8 mouse cellular contexts compared by ENCODE assay signal in genomic region chr5:25436081-25436480, GRCm38 (mm10).
DNase-seq lines count a peak whose midpoint lies in the region; ATAC-seq and TF ChIP-seq lines count a peak whose summit lies in the region.

No protein-coding gene starts in this region.

- H3K4me3 ChIP-seq in ES-E14 (ENCODE audit: insufficient read depth in 1 of 2, low read depth in 1 of 2, low read length in 2 of 2, poor library complexity in 1 of 2, severe bottlenecking in 1 of 2) = no peak overlapping the region
- H3K4me3 ChIP-seq in intestine, embryonic 16.5 days (ENCODE audit: low read length) = no peak overlapping the region
- H3K4me3 ChIP-seq in limb, embryonic 11.5 days (ENCODE audit: low read depth, low read length) = no peak overlapping the region
- H3K4me3 ChIP-seq in neural tube, embryonic 13.5 days = no peak overlapping the region

- no peaks in the 10 kb centered on the region for H3K9me3 ChIP-seq in ES-E14 (ENCODE audit: control insufficient read depth, insufficient read depth, low read depth, low read length)
- no peaks in the 10 kb centered on the region for H3K9me3 ChIP-seq in intestine, embryonic 16.5 days (ENCODE audit: control insufficient read depth, low read length)
- no peaks in the 10 kb centered on the region; the same call in 1 of the 2 replicates for H3K9me3 ChIP-seq in limb, embryonic 11.5 days (ENCODE audit: control insufficient read depth, low read length)
- no peaks in the 10 kb centered on the region for H3K9me3 ChIP-seq in neural tube, embryonic 13.5 days

- peaks cover 2% of the 10 kb centered on the region; the same call in 1 of the 2 replicates for H3K36me3 ChIP-seq in ES-E14 (ENCODE audit: control insufficient read depth, insufficient read depth, low read length, poor library complexity, severe bottlenecking)
- no peaks in the 10 kb centered on the region for H3K36me3 ChIP-seq in intestine, embryonic 16.5 days (ENCODE audit: control insufficient read depth, insufficient read depth, low read length)
- H3K36me3 ChIP-seq in limb, embryonic 11.5 days (ENCODE audit: control insufficient read depth, insufficient read depth, low read length) = no peaks in the 10 kb centered on the region
- H3K36me3 ChIP-seq in neural tube, embryonic 13.5 days = no peaks in the 10 kb centered on the region

- no peaks in the 10 kb centered on the region for H3K4me1 ChIP-seq in ES-E14 (ENCODE audit: control insufficient read depth in 2 of 2, insufficient read depth in 2 of 2, low read length in 2 of 2, poor library complexity in 1 of 2)
- no peaks in the 10 kb centered on the region for H3K4me1 ChIP-seq in intestine, embryonic 16.5 days (ENCODE audit: control insufficient read depth, insufficient read depth, low read length)
- no peaks in the 10 kb centered on the region for H3K4me1 ChIP-seq in limb, embryonic 11.5 days (ENCODE audit: control insufficient read depth, insufficient read depth, low read length)
- no peaks in the 10 kb centered on the region for H3K4me1 ChIP-seq in neural tube, embryonic 13.5 days (replicated peaks)

- no peak overlapping the region for H3K4me2 ChIP-seq in intestine, embryonic 16.5 days (ENCODE audit: low read depth, low read length)
- no peak overlapping the region for H3K4me2 ChIP-seq in limb, embryonic 11.5 days (ENCODE audit: low read depth, severe bottlenecking)
- no peak overlapping the region for H3K4me2 ChIP-seq in neural tube, embryonic 13.5 days

- DNase-seq in 416B (ENCODE audit: low read depth) (peak; percentile 86), ES-E14 (ENCODE audit: low read depth, low spot score) (peak; percentile 53)
- peak; percentile 15 to 77 for DNase-seq in frontal cortex, adult 2 months (ENCODE audit: extremely low spot score in 1 of 2, low spot score in 1 of 2)
- peak; percentile 59 for DNase-seq in limb, embryonic 11.5 days (ENCODE audit: low spot score)
- DNase-seq in thymus, postnatal 36 days = peak; percentile 34 to 37

- 13% methylated on average over 3 of the region's 3 CpGs for WGBS in intestine, embryonic 16.5 days
- WGBS in limb, embryonic 11.5 days = 29% methylated on average over 3 of the region's 3 CpGs
- 33% methylated on average over 3 of the region's 3 CpGs for WGBS in neural tube, embryonic 13.5 days

- no peak overlapping the region for H3K27ac ChIP-seq in ES-E14 (ENCODE audit: insufficient read depth, low read depth, low read length, poor library complexity, severe bottlenecking)
- no peak overlapping the region for H3K27ac ChIP-seq in intestine, embryonic 16.5 days (ENCODE audit: low read length)
- H3K27ac ChIP-seq in limb, embryonic 11.5 days (replicated peaks; ENCODE audit: low read depth, low read length) = no peak overlapping the region
- no peak overlapping the region for H3K27ac ChIP-seq in neural tube, embryonic 13.5 days (replicated peaks)

- 0 out of 2 replicates have a peak, but pooled peaks have one; percentile 20 for ATAC-seq in cerebellum, adult (ENCODE audit: insufficient number of reproducible peaks, low FRiP score, low TSS enrichment)
- ATAC-seq in intestine, embryonic 16.5 days = 0 out of 2 replicates have a peak, but pooled peaks have one; percentile 33
- no peak for ATAC-seq in limb, embryonic 11.5 days (ENCODE audit: insufficient number of reproducible peaks, low FRiP score, low TSS enrichment, low read depth)
- ATAC-seq in neural tube, embryonic 13.5 days (ENCODE audit: low read depth) = peak; percentile 40

- no peaks in the 10 kb centered on the region for H3K27me3 ChIP-seq in intestine, embryonic 16.5 days (replicated peaks; ENCODE audit: control insufficient read depth, insufficient read depth, low read length)
- no peaks in the 10 kb centered on the region for H3K27me3 ChIP-seq in limb, embryonic 11.5 days (ENCODE audit: control insufficient read depth, insufficient read depth, low read length)
- no peaks in the 10 kb centered on the region for H3K27me3 ChIP-seq in neural tube, embryonic 13.5 days

- in situ Hi-C loops in ES-E14 (cut with MboI; ENCODE audit: low sequenced_read_pairs in 2 of 2, unreplicated experiment in 2 of 2) = loop anchor here in 1 of 2 experiments (10.0 kb wide), 1 partner anchor 159 kb away; no protein-coding TSS in a partner anchor

- H3K9ac ChIP-seq in ES-E14 (ENCODE audit: insufficient read depth, low read depth, low read length, poor library complexity, severe bottlenecking) = no peak overlapping the region
- no peak overlapping the region for H3K9ac ChIP-seq in intestine, embryonic 16.5 days (ENCODE audit: low read depth, low read length)
- H3K9ac ChIP-seq in limb, embryonic 11.5 days (ENCODE audit: low read length) = no peak overlapping the region
- no peak overlapping the region for H3K9ac ChIP-seq in neural tube, embryonic 13.5 days

TF ChIP-seq in ES-E14, 5 proteins besides CTCF, POLR2A, EP300 and RAD21:
- TF ChIP-seq ZC3H11A (IDR thresholded peaks at IDR 0.05; ENCODE audit: borderline replicate concordance, low read depth, low read length) (no peak; the same call in 1 of the 2 replicates), MAFK (IDR thresholded peaks at IDR 0.05; ENCODE audit: insufficient read depth, low read depth, low read length) (no peak), ZNF384 (IDR thresholded peaks at IDR 0.05; ENCODE audit: low read depth, low read length) (peak; percentile 98), CHD2 (IDR thresholded peaks at IDR 0.05; ENCODE audit: low read depth, low read length) (no peak), HCFC1 (IDR thresholded peaks at IDR 0.05; ENCODE audit: borderline replicate concordance, insufficient read depth, low read length) (no peak)
TF ChIP-seq in ES-E14: peak in this region for 1.

Comparison
In these comparisons a context has a peak if more than half of its experiments do, and no peak if none do; other contexts are left out.
1. DNase-seq: peak in every context shown above with its lines; median percentile 86 in 416B; 59 in limb, embryonic 11.5 days; 53 in ES-E14; 46 in frontal cortex, adult 2 months; 36 in thymus, postnatal 36 days.